Mouse (Mus musculus): ENCODE measurements around the gene Sipa1. TPM values are rescaled to one million over a fixed set of nuclear protein-coding genes. Genes with fewer than 3 reads are reported as not detected.

Gene Sipa1
- polyA plus RNA-seq, 1 experiment from 2014 or later: 28.7 TPM

- WGBS: 95% methylated on average over 19 of the region's 19 CpGs
- H3K4me3 ChIP-seq: no peak overlapping the region
- peaks cover 61% of the 10 kb centered on the region for H3K36me3 ChIP-seq
- no peaks in the 10 kb centered on the region for H3K9me3 ChIP-seq
- peaks cover 14% of the 10 kb centered on the region for H3K4me1 ChIP-seq
- no peaks in the 10 kb centered on the region for H3K27me3 ChIP-seq
- no peak overlapping the region for H3K4me2 ChIP-seq (replicated peaks)
- no peak overlapping the region for H3K9ac ChIP-seq
- no peak for ATAC-seq (ENCODE audit: insufficient number of reproducible peaks, insufficient read depth, low FRiP score, low TSS enrichment)
- H3K27ac ChIP-seq: no peak overlapping the region
These were observed 21.9 kb upstream of the Sipa1 start for GRCm38 (mm10) chr19:5685431-5685830.

GRCm38 (mm10) chr19:5684985-5685384 is 21.5 kb upstream of the Sipa1 start:
- H3K9ac ChIP-seq: no peak overlapping the region
- no peak overlapping the region for H3K27ac ChIP-seq
- H3K4me3 ChIP-seq: no peak overlapping the region
- no peaks in the 10 kb centered on the region for H3K27me3 ChIP-seq
- H3K4me1 ChIP-seq: peaks cover 12% of the 10 kb centered on the region
- H3K36me3 ChIP-seq: peaks cover 66% of the 10 kb centered on the region
- WGBS: 90% methylated on average over 13 of the region's 13 CpGs
- no peak overlapping the region for H3K4me2 ChIP-seq (replicated peaks)
- ATAC-seq (ENCODE audit: insufficient number of reproducible peaks, insufficient read depth, low FRiP score, low TSS enrichment): no peak
- no peaks in the 10 kb centered on the region for H3K9me3 ChIP-seq

DNA sequence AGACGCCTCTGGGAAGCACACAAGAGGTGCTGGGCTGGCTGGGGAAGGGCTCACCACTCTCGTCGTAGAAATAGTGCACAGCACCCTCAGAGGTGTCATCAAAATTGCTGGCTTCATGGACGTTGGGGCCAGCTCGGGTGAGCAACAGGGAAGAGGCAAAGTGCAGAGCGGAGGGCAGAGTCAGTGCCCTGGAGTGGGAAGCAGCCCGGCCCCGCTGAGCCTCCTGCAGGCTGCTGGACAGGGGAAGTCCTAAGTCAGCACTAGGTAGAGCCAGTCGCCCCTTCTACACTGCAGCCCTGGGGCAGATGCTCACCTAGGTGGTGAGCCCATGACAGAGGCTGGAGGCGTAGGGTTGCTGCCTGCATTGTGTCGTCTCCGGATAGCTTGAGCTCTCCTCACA is 20.7 kb upstream of the Sipa1 start:
- 90% methylated on average over 12 of the region's 12 CpGs for WGBS
- Histone ChIP-seq H3K4me3 (no peak overlapping the region), H3K27me3 (no peaks in the 10 kb centered on the region), H3K9ac (no peak overlapping the region), H3K4me2 (replicated peaks) (no peak overlapping the region), H3K4me1 (peaks cover 12% of the 10 kb centered on the region), H3K36me3 (peaks cover 73% of the 10 kb centered on the region), H3K9me3 (no peaks in the 10 kb centered on the region), H3K27ac (no peak overlapping the region)
- ATAC-seq (ENCODE audit: insufficient number of reproducible peaks, insufficient read depth, low FRiP score, low TSS enrichment): no peak

DNA sequence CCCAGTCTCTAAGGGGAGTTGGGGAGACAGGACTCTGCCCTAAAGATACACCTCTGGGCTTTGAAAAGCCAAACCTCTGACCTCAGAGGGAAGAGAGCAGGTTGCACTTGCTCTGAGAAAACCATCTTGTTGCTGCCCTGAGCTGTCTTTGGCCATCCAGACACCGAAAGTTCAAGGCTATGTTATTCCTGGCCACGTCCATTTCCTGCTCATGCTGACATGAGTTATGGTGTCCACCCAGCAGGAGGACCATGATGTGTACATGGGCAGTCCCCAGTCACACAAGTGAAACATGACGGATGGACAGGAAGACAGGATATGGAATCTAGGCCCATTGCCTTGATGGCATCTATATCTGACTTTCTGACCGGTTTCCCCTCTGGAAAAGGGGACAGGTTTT is 16.9 kb upstream of the Sipa1 start:
- Histone ChIP-seq H3K4me2 (replicated peaks) (no peak overlapping the region), H3K27me3 (no peaks in the 10 kb centered on the region), H3K36me3 (peaks cover 92% of the 10 kb centered on the region), H3K9ac (no peak overlapping the region), H3K27ac (no peak overlapping the region), H3K4me3 (no peak overlapping the region), H3K9me3 (no peaks in the 10 kb centered on the region), H3K4me1 (no peaks in the 10 kb centered on the region)
- WGBS: 93% methylated on average over 4 of the region's 4 CpGs
- no peak for ATAC-seq (ENCODE audit: insufficient number of reproducible peaks, insufficient read depth, low FRiP score, low TSS enrichment)

DNA sequence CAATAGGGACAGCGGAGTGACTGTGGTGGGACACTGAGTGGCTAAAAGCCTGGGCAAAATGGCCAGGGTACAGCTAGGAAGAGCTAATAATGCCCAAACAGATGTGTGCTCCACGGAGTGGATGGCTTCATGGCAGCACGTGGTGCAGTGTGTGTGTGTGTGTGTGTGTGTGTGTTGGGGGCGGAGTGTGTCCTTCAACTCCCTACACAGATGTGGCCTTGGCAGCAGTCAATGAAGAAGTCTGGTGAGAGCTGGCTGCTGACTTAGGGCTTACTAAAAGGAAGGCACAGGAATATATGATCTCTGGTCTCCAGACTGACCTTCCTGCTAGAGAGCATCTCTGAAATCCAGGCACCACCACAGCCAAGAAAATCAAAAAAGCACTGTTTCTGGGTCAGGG is 4.9 kb upstream of the Sipa1 start:
- no peak for ATAC-seq (ENCODE audit: insufficient number of reproducible peaks, insufficient read depth, low FRiP score, low TSS enrichment)
- no peak overlapping the region for H3K4me3 ChIP-seq
- WGBS: 90% methylated on average over 4 of the region's 4 CpGs
- no peaks in the 10 kb centered on the region; the same call in 1 of the 2 replicates for H3K4me1 ChIP-seq
- H3K9ac ChIP-seq: no peak overlapping the region
- peaks cover 87% of the 10 kb centered on the region for H3K36me3 ChIP-seq
- H3K4me2 ChIP-seq (replicated peaks): no peak overlapping the region
- no peaks in the 10 kb centered on the region for H3K27me3 ChIP-seq
- H3K9me3 ChIP-seq: no peaks in the 10 kb centered on the region
- H3K27ac ChIP-seq: no peak overlapping the region

DNA sequence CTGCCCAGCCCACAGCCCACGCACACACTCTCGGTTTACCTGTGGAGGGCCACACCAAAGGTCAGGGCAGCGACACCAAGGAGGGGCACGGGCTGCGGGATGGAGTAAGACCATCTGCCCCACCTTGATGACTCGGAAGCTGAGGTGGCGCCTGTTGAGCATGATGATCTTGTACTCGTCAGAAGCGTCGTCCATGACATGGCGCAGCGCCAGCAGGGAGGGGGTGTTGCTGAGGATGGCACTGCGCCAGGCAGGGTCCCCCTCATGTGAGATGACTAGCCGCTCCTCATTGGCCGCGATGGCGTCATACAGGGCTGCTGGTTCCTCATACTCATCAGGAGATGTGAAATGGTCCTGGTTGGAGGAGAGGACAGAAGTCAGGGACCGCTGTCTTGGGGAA is 2.9 kb upstream of the Sipa1 start:
- H3K4me1 ChIP-seq: peaks cover 9% of the 10 kb centered on the region
- WGBS: 94% methylated on average over 18 of the region's 18 CpGs

DNA sequence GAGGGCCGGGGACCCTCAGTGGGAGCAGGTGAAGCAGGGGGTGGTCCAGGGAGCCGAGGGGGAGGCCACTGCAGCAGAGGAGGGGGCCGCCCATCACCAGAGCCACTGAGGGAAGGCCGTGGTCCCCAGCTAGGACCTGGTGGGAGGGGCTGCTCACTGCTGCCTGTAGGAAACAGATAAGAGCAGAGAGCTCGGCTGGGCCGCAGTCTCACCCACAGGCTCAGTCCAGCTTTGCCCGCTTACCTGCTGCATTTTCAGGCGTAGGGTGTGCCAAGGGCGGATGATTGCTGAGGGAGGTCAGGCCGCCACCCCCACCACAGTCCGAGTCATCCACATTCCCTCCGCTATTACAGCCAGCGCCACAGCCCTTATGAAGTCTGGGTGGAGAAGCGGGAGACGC is 2.0 kb upstream of the Sipa1 start:
- Histone ChIP-seq H3K4me1 (peaks cover 11% of the 10 kb centered on the region), H3K27me3 (no peaks in the 10 kb centered on the region), H3K4me3 (no peak overlapping the region), H3K36me3 (peaks cover 58% of the 10 kb centered on the region), H3K4me2 (replicated peaks) (no peak overlapping the region), H3K9ac (no peak overlapping the region), H3K9me3 (no peaks in the 10 kb centered on the region), H3K27ac (no peak overlapping the region)
- 94% methylated on average over 15 of the region's 15 CpGs for WGBS
- ATAC-seq (ENCODE audit: insufficient number of reproducible peaks, insufficient read depth, low FRiP score, low TSS enrichment): no peak

More for the DNA sequence above, 2.9 kb upstream of the Sipa1 start:
- no peak overlapping the region for H3K27ac ChIP-seq
- H3K4me3 ChIP-seq: no peak overlapping the region
- no peaks in the 10 kb centered on the region for H3K9me3 ChIP-seq
- peaks cover 67% of the 10 kb centered on the region for H3K36me3 ChIP-seq
- no peak for ATAC-seq (ENCODE audit: insufficient number of reproducible peaks, insufficient read depth, low FRiP score, low TSS enrichment)
- no peak overlapping the region for H3K9ac ChIP-seq
- H3K4me2 ChIP-seq (replicated peaks): no peak overlapping the region
- no peaks in the 10 kb centered on the region for H3K27me3 ChIP-seq

DNA sequence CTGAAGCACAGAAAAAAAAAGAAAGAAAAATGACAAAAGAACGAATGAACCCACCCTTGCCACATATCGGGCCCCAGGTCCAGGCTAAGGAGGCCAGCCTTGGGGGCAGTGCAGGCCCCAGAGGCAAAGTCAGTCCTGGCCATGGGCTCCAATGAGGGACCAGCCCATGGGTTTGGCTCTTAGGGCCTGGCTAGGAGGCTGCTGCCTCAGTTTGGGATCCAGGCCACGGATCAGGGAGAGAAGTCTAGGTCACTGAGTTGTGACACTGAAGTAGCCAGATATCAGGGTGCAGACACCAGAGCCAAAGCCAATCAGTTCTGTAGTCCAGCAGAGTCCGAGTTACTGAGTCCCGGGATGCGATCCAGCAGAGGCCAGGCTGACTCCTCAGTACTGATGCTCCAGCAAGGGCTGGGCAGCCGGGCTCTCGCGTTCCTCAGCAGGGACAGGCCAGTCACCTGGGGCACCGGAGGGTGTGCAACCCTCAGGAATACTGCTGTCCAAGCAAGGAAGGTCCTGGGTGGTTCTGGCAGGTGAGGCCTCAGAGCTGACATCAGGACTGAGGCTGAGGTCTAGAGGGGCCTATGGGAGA is 1.3 kb upstream of the Sipa1 start:
- Histone ChIP-seq H3K9ac (no peak overlapping the region), H3K27me3 (no peaks in the 10 kb centered on the region), H3K4me3 (no peak overlapping the region), H3K4me2 (replicated peaks) (no peak overlapping the region), H3K9me3 (no peaks in the 10 kb centered on the region), H3K4me1 (peaks cover 11% of the 10 kb centered on the region), H3K27ac (no peak overlapping the region), H3K36me3 (peaks cover 51% of the 10 kb centered on the region)
- no peak for ATAC-seq (ENCODE audit: insufficient number of reproducible peaks, insufficient read depth, low FRiP score, low TSS enrichment)
- WGBS: 90% methylated on average over 10 of the region's 10 CpGs

DNA sequence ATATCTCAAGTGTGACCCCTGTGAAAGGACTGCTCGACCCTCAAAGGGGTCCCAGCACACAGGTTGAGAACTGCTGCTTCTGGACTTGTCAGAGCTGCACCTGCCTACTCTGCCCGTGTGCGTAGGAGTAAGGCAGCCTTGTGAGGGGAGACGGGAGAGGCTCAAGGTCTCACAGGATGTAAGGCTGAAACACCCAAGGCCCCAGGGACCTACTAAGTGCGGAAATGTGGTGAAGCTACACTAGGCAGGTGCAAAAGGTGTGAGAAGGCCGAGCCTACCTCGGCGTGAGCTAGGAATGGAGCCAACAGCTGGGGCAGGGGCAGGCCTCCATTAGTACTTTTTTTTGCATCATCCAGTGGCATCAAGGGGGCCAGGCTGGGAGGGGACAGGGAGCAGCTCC is 1.2 kb downstream of the Sipa1 start:
- Histone ChIP-seq H3K9me3 (no peaks in the 10 kb centered on the region), H3K27ac (peak overlapping the region; percentile 82; the same call in 1 of the 2 replicates), H3K4me2 (replicated peaks) (peak overlapping the region; percentile 52), H3K36me3 (peaks cover 34% of the 10 kb centered on the region), H3K27me3 (no peaks in the 10 kb centered on the region), H3K4me3 (peak overlapping the region; percentile 41), H3K4me1 (peaks cover 11% of the 10 kb centered on the region), H3K9ac (no peak overlapping the region; the same call in 1 of the 2 replicates)
- WGBS: 72% methylated on average over 8 of the region's 8 CpGs
- no peak for ATAC-seq (ENCODE audit: insufficient number of reproducible peaks, insufficient read depth, low FRiP score, low TSS enrichment)

GRCm38 (mm10) chr19:5660942-5661751 is 2.4 kb downstream of the Sipa1 start:
- Histone ChIP-seq H3K27me3 (peaks cover 3% of the 10 kb centered on the region; the same call in 1 of the 2 replicates), H3K27ac (no peak overlapping the region), H3K9me3 (no peaks in the 10 kb centered on the region), H3K4me1 (peaks cover 11% of the 10 kb centered on the region), H3K36me3 (peaks cover 22% of the 10 kb centered on the region), H3K9ac (no peak overlapping the region), H3K4me2 (replicated peaks) (no peak overlapping the region), H3K4me3 (no peak overlapping the region)
- ATAC-seq (ENCODE audit: insufficient number of reproducible peaks, insufficient read depth, low FRiP score, low TSS enrichment): no peak
- 83% methylated on average over 16 of the region's 16 CpGs for WGBS

DNA sequence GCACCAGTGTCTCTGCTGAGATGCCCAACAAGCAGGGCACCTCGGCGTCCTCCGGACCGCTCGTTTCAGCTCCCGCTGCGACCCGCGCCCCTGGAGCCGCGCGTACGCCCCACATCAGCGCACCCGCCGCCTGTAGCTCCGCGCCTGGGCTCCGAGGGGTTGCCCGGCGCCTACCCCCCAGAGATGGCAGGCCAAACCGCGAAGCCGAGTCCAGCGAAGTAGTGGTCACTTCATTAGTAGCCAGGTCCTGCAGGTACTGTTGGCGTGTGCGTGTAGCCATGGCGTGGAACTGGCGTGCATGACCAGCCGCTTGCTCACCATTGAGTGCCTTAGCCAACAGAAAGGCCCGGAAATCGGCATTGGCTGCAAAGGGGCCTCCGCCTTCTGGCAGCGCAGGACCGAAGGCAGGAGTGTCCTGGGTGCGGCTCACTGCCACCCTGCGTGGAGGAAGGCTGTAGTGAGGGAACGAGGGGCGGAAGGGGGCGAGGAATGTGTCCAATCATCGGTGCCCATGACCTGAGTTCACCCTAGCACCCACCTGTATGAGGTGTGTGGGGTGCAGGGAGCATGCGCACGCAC is 8.7 kb downstream of the Sipa1 start:
- H3K4me3 ChIP-seq: peak overlapping the region; percentile 49
- peaks cover 19% of the 10 kb centered on the region for H3K4me1 ChIP-seq
- H3K27me3 ChIP-seq: peaks cover 27% of the 10 kb centered on the region
- peak overlapping the region; percentile 47 for H3K9ac ChIP-seq
- no peak overlapping the region for H3K27ac ChIP-seq
- WGBS: 8% methylated on average over 43 of the region's 43 CpGs
- H3K36me3 ChIP-seq: peaks cover 27% of the 10 kb centered on the region
- H3K9me3 ChIP-seq: no peaks in the 10 kb centered on the region
- H3K4me2 ChIP-seq (replicated peaks): peak overlapping the region; percentile 81
- no peak for ATAC-seq (ENCODE audit: insufficient number of reproducible peaks, insufficient read depth, low FRiP score, low TSS enrichment)

Measured in embryonic facial prominence, embryonic 12.5 days (tissue).